Mouse (Mus musculus): ENCODE data around the gene Jmjd1c.

DNA sequence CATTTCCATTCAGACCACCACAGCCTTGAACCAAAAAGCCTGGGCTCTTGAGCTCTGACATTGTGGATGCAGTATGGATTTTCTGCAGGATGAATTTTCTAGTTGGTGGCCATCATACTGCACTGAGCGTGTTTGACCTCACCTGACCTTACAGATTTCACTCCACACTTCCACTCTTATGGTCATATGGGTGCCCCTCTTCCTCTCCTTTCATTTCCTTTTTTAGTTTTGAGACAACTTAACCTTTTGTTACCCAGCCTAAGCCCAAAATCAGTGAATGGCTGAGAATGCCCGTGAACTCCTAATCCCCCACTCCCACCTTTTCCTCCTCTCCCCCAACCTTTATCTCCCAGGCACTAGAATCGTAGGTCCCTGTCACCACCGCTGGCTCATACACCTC, 194.7 kb downstream of the Jmjd1c start:
- no peak for TF ChIP-seq CTCF (IDR thresholded peaks at IDR 0.05; ENCODE audit: low read depth)
- no peak for TF ChIP-seq EP300 (optimal IDR thresholded peaks at IDR 0.05)
